Mouse (Mus musculus) retina, postnatal 7 days (tissue): ENCODE measurements around the gene Taok3.

Experiments used
- DNase-seq: peaks from one replicate; pipeline ENCODE4 v3.0.0-alpha.2; 2012; ENCODE audit warnings: low read depth, low spot score

Taok3 gene

GRCm38 (mm10) chr5:117117716-117118115 lies 2.2 kb upstream of the Taok3 start:
- DNase-seq: no peak

DNA sequence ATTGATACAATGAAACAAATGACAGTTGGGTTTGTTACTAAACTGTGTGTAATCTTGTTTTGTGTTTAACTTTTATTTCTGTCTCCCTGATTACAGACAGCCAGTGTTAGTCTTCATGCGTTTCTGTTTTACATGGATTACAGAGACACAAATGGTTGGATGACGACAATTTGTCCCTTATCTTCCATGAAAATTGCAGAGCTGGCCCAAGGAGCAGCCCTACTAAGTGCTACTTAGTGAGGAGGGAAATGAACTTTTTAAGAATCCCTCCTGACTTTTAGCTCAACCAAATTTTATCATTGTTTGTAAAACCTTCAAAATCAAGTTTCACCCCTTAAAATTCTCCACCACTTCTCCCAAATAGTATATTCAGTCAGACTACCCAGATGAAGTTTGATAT lies 1.7 kb upstream of the Taok3 start:
- DNase-seq: no peak

DNA sequence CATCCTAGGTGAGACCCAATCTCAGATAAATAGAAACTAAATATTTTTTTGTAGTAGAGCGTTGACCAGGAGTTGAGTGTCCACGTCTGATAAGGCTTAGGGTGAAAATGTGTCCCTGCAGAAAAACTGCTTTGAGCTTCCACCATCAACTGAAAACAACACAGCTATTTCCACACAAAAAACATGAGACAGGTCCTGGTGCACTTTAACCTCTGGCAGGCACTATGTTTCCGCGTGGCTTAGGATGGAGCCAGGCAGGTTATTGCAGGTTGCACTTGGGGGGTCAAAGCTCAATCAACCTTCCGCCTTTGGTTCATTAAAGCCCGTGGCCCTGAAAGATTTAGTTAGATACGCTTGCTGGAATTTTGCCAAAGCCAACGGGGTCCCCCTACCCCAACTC lies 1.1 kb upstream of the Taok3 start:
- DNase-seq: no peak

GRCm38 (mm10) chr5:117120489-117121466 lies 849 bp downstream of the Taok3 start:
- no peak for DNase-seq

DNA sequence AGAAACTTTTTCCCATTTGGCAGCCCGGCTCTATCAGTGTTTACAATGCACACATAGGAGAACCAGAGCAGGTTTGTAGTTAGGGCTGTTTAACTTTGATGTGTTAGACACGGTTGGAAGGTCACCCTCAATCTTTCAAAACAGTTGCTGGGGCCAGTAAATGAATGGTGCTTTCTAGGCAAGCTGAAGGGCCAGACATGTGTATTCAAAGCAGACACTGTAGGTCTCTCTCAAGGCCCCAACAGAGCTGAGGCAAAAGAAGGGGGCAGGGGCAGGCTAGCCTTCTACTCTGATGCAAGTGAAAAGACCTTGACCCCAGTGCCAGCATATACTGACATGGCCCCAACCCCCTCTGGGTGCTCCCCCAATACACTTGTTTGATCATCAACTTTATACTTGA lies 1.7 kb downstream of the Taok3 start:
- DNase-seq: no peak

- no peak for DNase-seq
Observed at GRCm38 (mm10) chr5:117123102-117123501, 3.2 kb downstream of the Taok3 start.

GRCm38 (mm10) chr5:117123840-117124239 lies 3.9 kb downstream of the Taok3 start:
- DNase-seq: no peak

DNA sequence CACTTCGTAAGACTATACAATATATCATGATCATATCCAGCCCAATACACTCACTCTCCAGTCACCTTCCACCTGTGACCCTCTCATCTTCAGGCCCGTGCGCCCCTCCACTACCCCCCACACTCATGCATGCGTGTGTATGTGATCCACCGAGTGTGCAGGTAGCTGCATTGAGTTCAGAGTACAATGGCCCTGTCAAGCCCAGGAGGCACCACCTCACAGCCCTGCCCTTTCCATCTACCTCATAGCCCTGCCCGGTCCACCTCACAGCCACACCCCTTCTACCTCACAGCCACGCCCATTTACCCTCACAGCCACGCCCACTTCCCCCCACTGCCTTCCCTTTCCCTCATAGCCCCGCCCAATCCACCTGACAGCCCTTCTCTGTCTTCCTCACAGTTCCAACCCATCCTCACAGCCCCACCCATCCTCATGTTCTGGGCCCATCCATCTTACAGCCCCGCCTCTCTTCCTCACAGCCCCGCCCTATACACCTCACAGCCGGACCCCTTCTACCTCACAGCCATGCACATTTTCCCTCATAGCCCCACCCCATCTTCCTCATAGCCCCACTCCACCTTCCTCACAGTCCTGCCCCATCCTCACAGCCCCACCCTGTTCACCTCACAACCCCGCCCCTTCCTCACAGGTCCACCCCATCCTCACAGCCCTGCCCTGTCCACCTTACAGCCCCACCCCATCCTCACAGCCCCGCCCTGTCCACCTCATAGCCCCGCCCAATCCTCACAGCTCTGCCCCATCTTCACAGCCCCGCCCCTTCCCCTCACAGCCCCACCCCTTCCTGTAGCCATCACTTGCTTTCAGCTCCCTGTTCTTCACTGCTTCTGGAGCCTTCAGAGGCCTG lies 5.8 kb downstream of the Taok3 start:
- DNase-seq: no peak

GRCm38 (mm10) chr5:117127051-117127450 lies 7.1 kb downstream of the Taok3 start:
- DNase-seq: no peak

DNA sequence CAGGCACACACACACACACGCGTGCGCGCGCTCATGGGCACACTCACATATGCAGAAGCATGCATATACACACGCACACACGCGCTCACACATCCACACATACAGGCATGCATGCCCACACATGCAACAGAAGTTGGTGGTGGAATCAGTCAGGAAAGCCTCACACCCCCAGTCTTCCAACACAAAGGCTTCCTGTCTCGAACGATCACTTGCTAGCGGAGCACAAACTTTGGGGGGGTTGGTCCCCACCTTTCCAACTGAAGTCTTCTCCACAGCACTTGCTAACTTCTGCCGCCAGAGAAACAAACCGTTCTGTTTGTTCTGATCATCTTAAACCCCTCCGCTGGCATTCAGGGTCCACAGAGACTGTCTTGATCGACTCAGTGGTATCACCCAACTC lies 10.8 kb downstream of the Taok3 start:
- no peak for DNase-seq

DNA sequence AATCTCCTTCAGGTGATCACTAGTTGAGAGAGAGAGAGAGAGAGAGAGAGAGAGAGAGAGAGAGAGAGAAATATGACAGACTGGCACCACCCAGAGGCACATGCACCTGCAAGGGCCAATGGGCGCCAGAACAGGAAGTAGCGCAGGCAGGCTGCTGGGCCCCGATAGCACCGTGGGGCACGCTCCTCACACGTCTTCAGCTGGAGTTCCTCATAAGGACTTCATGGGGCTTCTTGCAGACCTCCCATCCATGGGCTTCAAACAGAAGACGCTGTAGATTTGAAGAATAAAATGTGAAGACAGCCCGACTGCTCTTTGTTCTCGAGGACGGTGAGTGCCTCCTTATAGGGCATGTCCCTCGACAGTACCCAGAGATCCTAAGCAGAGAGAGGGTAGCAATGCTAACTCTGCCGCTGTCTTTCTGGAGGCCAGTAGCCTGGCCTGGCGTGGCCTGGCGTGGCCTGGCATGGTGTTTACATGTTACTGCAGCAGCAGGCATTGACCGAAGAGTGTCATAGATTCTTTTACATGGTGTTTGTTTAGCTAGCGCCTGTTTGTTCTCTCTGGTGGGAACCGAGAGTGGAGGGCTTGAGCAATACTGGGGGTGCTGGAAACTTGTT lies 13.6 kb downstream of the Taok3 start:
- DNase-seq: no peak

GRCm38 (mm10) chr5:117134066-117134888 lies 14.3 kb downstream of the Taok3 start:
- no peak for DNase-seq

- DNase-seq: no peak
Observed at GRCm38 (mm10) chr5:117134889-117135456, 15.0 kb downstream of the Taok3 start.

- DNase-seq: no peak
Observed at GRCm38 (mm10) chr5:117135869-117136268, 15.9 kb downstream of the Taok3 start.

DNA sequence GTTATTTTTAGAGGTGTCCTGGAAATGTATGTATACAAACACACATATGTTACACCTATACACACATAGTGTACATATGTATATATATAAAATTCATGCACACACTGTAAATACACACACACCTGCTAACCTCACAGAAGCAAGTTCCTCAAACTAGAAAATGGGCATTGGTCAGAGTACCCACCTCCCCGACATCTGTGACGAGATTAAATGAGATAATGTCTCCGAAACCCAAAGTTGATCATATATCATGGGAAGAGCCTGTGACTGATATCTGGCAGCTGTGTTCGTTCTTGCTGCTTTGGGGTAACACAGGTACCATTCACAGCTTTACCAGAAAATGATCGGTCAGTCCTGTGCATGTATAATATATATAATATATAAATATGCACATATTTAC lies 16.6 kb downstream of the Taok3 start:
- DNase-seq: no peak

DNA sequence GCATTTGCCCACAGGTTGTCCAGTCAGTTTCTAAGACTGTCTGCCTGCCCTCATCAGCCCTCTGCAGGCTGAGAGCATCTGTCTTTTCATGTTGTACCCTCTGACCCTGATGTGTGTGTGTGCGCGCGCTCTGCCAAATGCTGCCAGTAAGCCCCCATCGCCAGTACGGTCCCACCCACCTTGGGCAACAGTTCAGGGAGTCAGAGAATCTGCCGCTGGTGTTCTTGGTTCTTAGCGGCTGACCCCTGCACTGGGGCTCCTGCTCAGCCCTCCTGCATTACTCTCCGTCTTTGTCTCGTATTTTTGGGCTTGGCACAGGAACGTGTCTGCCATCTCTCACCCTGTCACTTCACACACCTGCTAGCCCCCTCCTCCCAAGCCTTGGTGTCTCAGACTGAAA lies 17.1 kb downstream of the Taok3 start:
- DNase-seq: no peak

GRCm38 (mm10) chr5:117137594-117137993 lies 17.7 kb downstream of the Taok3 start:
- no peak for DNase-seq

DNA sequence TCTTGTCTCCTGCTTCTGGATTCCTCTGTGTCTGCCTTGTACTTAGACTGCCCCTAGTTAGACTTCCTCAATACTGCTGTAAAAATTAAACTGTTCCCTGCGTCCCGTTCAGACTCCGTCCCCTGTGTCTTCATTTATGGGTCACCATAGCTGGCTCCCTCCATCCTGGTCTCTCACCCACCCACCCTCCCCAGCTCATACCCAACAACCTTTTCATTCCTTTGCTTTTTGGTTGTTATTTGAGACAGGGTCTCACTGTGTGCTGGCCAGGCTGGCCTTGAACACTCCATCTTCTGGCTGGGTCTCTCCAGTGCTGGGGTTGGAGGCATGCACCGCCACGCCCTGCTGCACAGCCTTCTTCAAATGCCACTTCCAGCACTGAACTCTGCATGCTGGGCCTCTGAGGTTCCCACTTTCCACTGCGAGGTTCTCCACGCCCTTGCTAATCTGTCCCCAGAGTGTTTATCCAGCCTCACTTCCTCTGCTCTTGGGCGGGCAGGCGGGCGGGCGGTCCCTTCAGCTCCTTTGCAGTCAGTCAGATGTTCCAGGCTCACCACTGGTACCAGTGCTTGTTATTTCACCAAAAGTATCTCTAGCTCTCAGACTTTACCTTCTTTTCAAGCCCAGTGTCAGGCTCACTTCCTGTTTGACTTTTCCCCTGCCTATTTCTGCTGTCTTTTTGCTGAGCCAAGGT lies 18.5 kb downstream of the Taok3 start:
- DNase-seq: no peak

DNA sequence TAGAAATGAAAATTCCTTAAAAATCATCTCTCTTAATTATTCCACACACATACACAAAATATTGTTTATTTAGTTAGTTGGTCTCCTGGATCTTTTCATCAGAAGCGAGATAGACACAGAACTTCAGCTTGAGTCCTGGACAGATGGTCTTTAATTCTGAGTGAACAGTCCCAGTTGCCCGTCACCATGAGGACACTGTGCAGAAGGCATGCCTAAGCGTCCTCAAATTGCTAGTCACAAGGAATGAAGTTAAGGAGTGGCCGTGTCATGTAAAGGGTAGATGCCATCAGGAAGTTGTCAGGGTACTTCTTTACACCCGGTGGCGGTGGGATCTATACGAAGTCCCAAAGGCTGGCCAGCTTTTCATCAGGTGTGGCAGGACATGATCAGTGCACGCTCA lies 19.9 kb downstream of the Taok3 start:
- no peak for DNase-seq

DNA sequence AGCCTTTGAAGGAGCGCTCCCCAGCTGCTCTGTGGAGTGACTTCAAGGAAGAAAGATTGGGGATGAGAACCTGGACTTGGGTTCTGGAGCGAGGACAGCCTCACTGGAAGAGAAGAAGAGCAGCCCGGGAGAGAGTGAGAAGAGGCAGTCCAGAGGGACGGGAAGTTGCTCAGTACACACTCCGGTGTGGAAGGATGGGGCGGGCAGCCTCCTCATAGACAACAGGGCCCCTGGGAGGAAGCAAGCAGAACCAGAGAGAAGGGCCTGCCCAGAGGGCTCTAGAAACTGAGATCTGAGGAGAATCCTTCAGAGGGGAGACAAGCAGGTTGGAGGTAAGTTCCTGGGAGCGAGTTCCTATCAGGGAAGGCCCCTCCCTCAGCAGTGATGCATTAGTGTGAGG lies 20.4 kb downstream of the Taok3 start:
- DNase-seq: no peak
